Mouse (Mus musculus) CD4-positive, CD25-positive, alpha-beta regulatory T cell, adult 4 months (primary cell): Measurements from ENCODE around the gene Bola3. TPM values are rescaled to one million over a fixed set of nuclear protein-coding genes. Genes with fewer than 3 reads are reported as not detected.
"Not testable (repeated sequence)": the region's sequence is repeated elsewhere in the genome, so short reads cannot be mapped to it uniquely, and the experiment has no call there.

ENCODE experiments used
- ATAC-seq: one replicate; pipeline ENCODE4 v1.8.0; 2017
- polyA plus RNA-seq, 2 experiments: library from polyadenylated mRNA; unstranded; fragments of 100-300 nt; shearing (Covaris generic); gene quantifications; one replicate each; pipeline ENCODE4 v1.2.1; 2017

Gene Bola3
- polyA plus RNA-seq = 10 to 100 TPM; 57.5 to 66.1 TPM

- ATAC-seq = no peak
These were observed at the start of gene Bola3 for GRCm38 (mm10) chr6:83348873-83349272. Gene Bola3 (plus strand): TSS chr6:83349147.

GRCm38 (mm10) chr6:83300447-83301229 is 48.3 kb upstream of the Bola3 start:
- no peak for ATAC-seq

GRCm38 (mm10) chr6:83301294-83301693 is 47.7 kb upstream of the Bola3 start:
- no peak for ATAC-seq

GRCm38 (mm10) chr6:83302264-83302663 is 46.7 kb upstream of the Bola3 start:
- ATAC-seq = no peak

- no peak for ATAC-seq
These were observed 39.9 kb upstream of the Bola3 start for GRCm38 (mm10) chr6:83309017-83309416.

GRCm38 (mm10) chr6:83311206-83311605 is 37.7 kb upstream of the Bola3 start:
- ATAC-seq = no peak

GRCm38 (mm10) chr6:83312021-83312420 is 36.9 kb upstream of the Bola3 start:
- ATAC-seq = peak; percentile 22

- ATAC-seq = peak; percentile 74
These were observed 36.4 kb upstream of the Bola3 start for GRCm38 (mm10) chr6:83312514-83312913.

GRCm38 (mm10) chr6:83315293-83315692 is 33.7 kb upstream of the Bola3 start:
- ATAC-seq = no peak

GRCm38 (mm10) chr6:83316022-83316421 is 32.9 kb upstream of the Bola3 start:
- ATAC-seq = no peak

- ATAC-seq = peak; percentile 89
These were observed 31.7 kb upstream of the Bola3 start for GRCm38 (mm10) chr6:83317108-83317741.

GRCm38 (mm10) chr6:83321927-83322326 is 27.0 kb upstream of the Bola3 start:
- no peak for ATAC-seq

GRCm38 (mm10) chr6:83322794-83323193 is 26.2 kb upstream of the Bola3 start:
- no peak for ATAC-seq

- no peak for ATAC-seq
These were observed 25.1 kb upstream of the Bola3 start for GRCm38 (mm10) chr6:83323652-83324419.

- ATAC-seq = peak; percentile 97
These were observed 23.2 kb upstream of the Bola3 start, which contains the start of the genes Mthfd2 and Mob1a for GRCm38 (mm10) chr6:83325525-83326393. Gene Mthfd2 (minus strand): TSS chr6:83325908. Gene Mob1a (plus strand): TSS chr6:83326016.

- ATAC-seq = no peak
These were observed 22.6 kb upstream of the Bola3 start for GRCm38 (mm10) chr6:83326394-83326736.

GRCm38 (mm10) chr6:83326761-83327160 is 22.2 kb upstream of the Bola3 start:
- ATAC-seq = no peak

GRCm38 (mm10) chr6:83327591-83328190 is 21.3 kb upstream of the Bola3 start:
- ATAC-seq = no peak

GRCm38 (mm10) chr6:83341387-83341786 is 7.6 kb upstream of the Bola3 start:
- ATAC-seq = no peak

GRCm38 (mm10) chr6:83342957-83343356 is 6.0 kb upstream of the Bola3 start:
- no peak for ATAC-seq

GRCm38 (mm10) chr6:83345285-83345684 is 3.7 kb upstream of the Bola3 start:
- not testable (repeated sequence) for ATAC-seq

- no peak for ATAC-seq
These were observed 1.0 kb upstream of the Bola3 start for GRCm38 (mm10) chr6:83347916-83348315.
